Mouse (Mus musculus) layer of hippocampus, adult 18-20 months (tissue): ENCODE measurements around the gene Whrn. TPM values are rescaled to one million over a fixed set of nuclear protein-coding genes. Genes with fewer than 3 reads are reported as not detected.

Experiments used
- DNase-seq, 2 experiments: peaks; one replicate each; pipeline ENCODE4 v3.0.0; 2022; ENCODE audit warnings: low spot score in 2 of 2
- total RNA-seq, 2 experiments: library from RNA; stranded (reverse); gene quantifications; 2 replicates each; pipeline ENCODE4 v1.2.3; 2021

Gene Whrn
- total RNA-seq, 2 experiments from 2014 or later: 18.0 to 21.8 TPM

GRCm38 (mm10) chr4:63385253-63385652 is 110.5 kb downstream of the Whrn start:
- DNase-seq: no peak

DNA sequence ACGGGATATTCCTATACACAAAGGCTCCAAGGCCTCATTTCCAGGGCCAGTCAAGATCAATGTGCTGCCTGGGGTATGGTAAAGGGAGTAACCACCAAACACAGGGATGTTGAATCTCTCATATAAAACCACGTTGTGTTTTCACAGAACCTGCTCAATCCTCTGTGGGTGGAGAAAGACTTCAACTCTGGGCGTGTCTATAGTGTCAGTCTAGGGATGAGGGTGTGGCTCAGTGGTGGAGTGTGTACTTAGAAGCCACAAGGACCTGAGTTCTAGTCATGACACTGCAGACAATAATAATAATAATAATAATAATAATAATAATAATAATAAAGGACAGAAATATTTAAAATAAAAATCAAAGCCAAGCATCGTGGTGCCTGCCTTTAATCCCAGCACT is 111.5 kb downstream of the Whrn start:
- no peak for DNase-seq

- DNase-seq: no peak
These were observed 112.3 kb downstream of the Whrn start for GRCm38 (mm10) chr4:63383474-63383873.

DNA sequence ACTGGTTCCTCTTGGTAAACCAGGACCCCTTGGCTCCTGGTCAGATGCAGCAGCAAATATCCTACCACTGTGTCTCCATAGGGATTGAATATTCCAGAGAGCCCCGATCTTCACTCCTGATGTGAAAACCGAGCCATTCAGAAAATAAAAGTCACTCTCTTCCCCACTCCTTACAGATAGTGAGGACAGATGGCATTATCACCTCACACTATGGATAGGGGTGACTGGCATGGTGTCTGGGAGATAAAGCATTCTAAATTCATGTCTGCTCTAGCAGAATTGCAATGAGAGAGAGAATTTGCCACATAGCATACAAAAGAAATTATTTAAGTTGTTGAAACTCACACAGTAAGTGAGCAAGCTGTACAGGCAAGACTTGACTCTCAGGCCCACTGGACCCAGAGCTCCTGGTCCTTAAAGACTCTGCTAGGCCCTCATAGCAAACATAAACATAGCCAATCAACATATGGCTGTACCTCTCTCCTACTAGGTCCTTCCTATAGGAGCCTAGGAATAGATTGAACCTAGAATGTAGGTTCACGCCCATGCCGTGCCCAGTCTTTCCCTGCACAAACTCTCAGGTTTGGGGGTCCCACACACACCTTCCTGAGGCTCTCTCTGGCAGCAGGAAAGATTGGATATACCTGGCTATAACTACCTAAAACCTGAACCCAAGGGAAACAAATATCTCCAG is 113.0 kb downstream of the Whrn start:
- no peak for DNase-seq

GRCm38 (mm10) chr4:63377483-63377882 is 118.3 kb downstream of the Whrn start:
- no peak for DNase-seq

- no peak for DNase-seq
These were observed 120.4 kb downstream of the Whrn start for GRCm38 (mm10) chr4:63375367-63375766.

DNA sequence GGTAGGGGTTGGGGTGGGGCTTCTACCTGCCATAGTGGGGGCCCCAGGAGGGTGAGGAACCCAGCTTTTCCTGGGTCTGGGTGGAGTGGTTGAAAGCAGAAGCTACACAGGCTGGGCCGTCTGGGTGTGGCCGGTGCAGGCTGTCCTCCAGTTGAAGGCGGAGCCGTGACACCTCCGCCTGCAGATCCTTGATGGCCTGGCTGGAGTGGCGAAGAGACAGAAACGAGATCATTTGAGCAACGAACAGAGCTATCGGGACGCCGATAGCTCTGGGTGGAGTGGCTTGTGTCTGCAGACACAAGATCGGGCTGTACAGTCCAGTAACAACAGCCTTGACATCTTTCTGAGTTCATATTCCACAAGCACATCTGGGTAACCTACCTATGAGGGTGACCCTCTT is 121.5 kb downstream of the Whrn start:
- DNase-seq: no peak

GRCm38 (mm10) chr4:63373404-63373803 is 122.4 kb downstream of the Whrn start:
- no peak for DNase-seq

- peak in 1 of 2 experiments; percentile 23 for DNase-seq
These were observed 123.9 kb downstream of the Whrn start for GRCm38 (mm10) chr4:63371890-63372289.

DNA sequence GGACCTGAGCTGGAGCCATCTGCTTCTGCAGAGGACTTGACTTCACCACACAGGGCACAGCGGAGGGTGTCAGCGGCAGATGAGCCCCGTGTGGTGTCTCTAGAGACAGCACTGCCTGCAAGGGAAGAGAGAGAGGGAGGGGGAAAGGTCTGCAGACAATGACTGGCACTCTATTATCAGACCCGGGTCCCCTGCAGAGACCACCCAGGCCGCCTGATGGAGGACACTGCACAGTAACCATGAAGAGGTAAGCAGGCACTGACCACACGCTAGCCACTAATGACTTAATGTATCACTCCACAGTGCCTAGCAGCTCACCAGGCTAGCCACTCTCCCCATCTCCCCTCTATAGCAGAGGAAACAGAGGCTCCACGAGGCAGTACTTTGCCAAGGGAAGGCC is 124.9 kb downstream of the Whrn start:
- DNase-seq: no peak

- DNase-seq: peak; percentile 72 to 95
These were observed 127.2 kb downstream of the Whrn start for GRCm38 (mm10) chr4:63368577-63368976.

Other genes starting within 250 kb of the Whrn start
- gene Orm1, start 151.4 kb downstream of the Whrn start, total RNA-seq: not detected
- gene Orm3, start 139.8 kb downstream of the Whrn start, total RNA-seq: not detected
- gene Orm2, start 133.5 kb downstream of the Whrn start, total RNA-seq: not detected
- gene Akna, start 92.6 kb downstream of the Whrn start, total RNA-seq: 1 to 10 TPM; 3.1 to 3.8 TPM
- 100 to 1,000 TPM; 126 to 138 TPM for gene Atp6v1g1, start 48.8 kb upstream of the Whrn start, total RNA-seq
- gene Tmem268, start 62.8 kb upstream of the Whrn start, total RNA-seq: 1 to 10 TPM; 7.4 to 7.5 TPM
- not detected for gene Gm11213, start 109.3 kb upstream of the Whrn start, total RNA-seq
- not detected for gene Tex48, start 126.4 kb upstream of the Whrn start, total RNA-seq
- gene Gm11214, start 167.4 kb upstream of the Whrn start, total RNA-seq: not detected
- gene Tnfsf15, start 249.1 kb upstream of the Whrn start, total RNA-seq: not detected